Mouse (Mus musculus) ES-Bruce4 (cell line): ENCODE data around the gene Tmem100. TPM values are rescaled to one million over a fixed set of nuclear protein-coding genes. Genes with fewer than 3 reads are reported as not detected.

ENCODE experiments used
- H3K27ac ChIP-seq: 2 replicates; pipeline ENCODE4 v1.5.1; 2012; ENCODE audit warnings: low read length, inconsistent platforms; ENCODE audit not compliant: insufficient read depth
- H3K27me3 ChIP-seq: 2 replicates; pipeline ENCODE4 v1.6.1; 2012; ENCODE audit warnings: mild to moderate bottlenecking, low read length, inconsistent platforms; ENCODE audit not compliant: control insufficient read depth, poor library complexity, insufficient read depth, severe bottlenecking
- H3K36me3 ChIP-seq: 2 replicates; pipeline ENCODE4 v1.6.1; 2012; ENCODE audit warnings: inconsistent platforms, mild to moderate bottlenecking, low read length, moderate library complexity; ENCODE audit not compliant: control insufficient read depth, poor library complexity, insufficient read depth, severe bottlenecking
- H3K4me1 ChIP-seq: one replicate; pipeline ENCODE4 v1.8.1; 2011; ENCODE audit warnings: low read length; ENCODE audit not compliant: control insufficient read depth, insufficient read depth
- H3K4me3 ChIP-seq: 2 replicates; pipeline ENCODE4 v1.5.1; 2011; ENCODE audit warnings: low read depth, mild to moderate bottlenecking, low read length
- H3K9ac ChIP-seq: 2 replicates; pipeline ENCODE4 v1.6.1; 2012; ENCODE audit warnings: low read depth, mild to moderate bottlenecking, inconsistent platforms; ENCODE audit not compliant: poor library complexity, severe bottlenecking
- H3K9me3 ChIP-seq: replicated peaks from 2 replicates; pipeline ENCODE4 v1.6.1; 2012; ENCODE audit warnings: mild to moderate bottlenecking, low read length, inconsistent platforms; ENCODE audit not compliant: control insufficient read depth, poor library complexity, insufficient read depth, severe bottlenecking
- CTCF ChIP-seq: IDR thresholded peaks from one replicate; pipeline ENCODE4 v1.8.1; 2011; ENCODE audit warnings: low read depth, low read length
- EP300 ChIP-seq: IDR thresholded peaks from 2 replicates; pipeline ENCODE4 v1.6.1; 2011; ENCODE audit warnings: low read depth, low read length; ENCODE audit not compliant: insufficient read depth
- POLR2A ChIP-seq: IDR thresholded peaks from one replicate; pipeline ENCODE4 v1.8.1; 2011; ENCODE audit warnings: low read length; ENCODE audit not compliant: insufficient read depth
- polyA plus RNA-seq: library from polyadenylated mRNA; stranded (reverse); fragments of >200 nt; gene quantifications from 2 replicates; pipeline ENCODE4 v1.2.4, GENCODE M21; 2011; ENCODE audit warnings: low read depth; ENCODE audit not compliant: missing spikeins, insufficient read depth, insufficient read length

Gene Tmem100
- polyA plus RNA-seq, 1 experiment, result 0.45 TPM

- Histone ChIP-seq H3K9me3 (no peaks in the 10 kb centered on the region), H3K27me3 (no peaks in the 10 kb centered on the region), H3K4me3 (no peak overlapping the region), H3K4me1 (no peaks in the 10 kb centered on the region), H3K27ac (no peak overlapping the region), H3K36me3 (no peaks in the 10 kb centered on the region), H3K9ac (no peak overlapping the region)
- TF ChIP-seq CTCF (peak; percentile 67), EP300 (no peak)
These were observed 41.1 kb upstream of the Tmem100 start for GRCm38 (mm10) chr11:89988936-89989589.

- Histone ChIP-seq H3K9me3 (no peaks in the 10 kb centered on the region), H3K9ac (no peak overlapping the region), H3K27ac (no peak overlapping the region), H3K4me1 (no peaks in the 10 kb centered on the region), H3K27me3 (no peaks in the 10 kb centered on the region), H3K36me3 (no peaks in the 10 kb centered on the region), H3K4me3 (no peak overlapping the region)
- TF ChIP-seq CTCF (no peak), EP300 (no peak), POLR2A (no peak)
These were observed 38.5 kb upstream of the Tmem100 start for GRCm38 (mm10) chr11:89991661-89992060.

DNA sequence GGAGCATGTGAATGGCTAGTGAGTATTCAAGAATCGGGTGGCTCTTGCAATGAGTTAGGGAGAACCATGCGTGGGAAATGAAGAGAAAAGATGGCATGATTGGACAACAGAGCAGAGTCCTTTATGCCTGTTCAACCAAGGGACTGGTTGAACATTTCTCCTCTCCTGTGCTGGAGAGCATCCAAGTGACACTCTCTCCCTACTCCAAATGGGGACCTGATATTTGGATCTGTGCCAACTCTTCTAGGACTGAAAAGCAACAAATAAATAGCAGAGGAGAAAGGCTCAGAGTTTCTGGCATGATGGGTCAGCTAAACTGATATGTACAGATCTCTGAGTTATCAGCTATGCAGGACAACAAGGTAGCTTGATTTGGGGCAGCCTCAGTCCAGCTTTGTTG is 35.4 kb upstream of the Tmem100 start:
- no peaks in the 10 kb centered on the region for H3K27me3 ChIP-seq
- H3K36me3 ChIP-seq, result no peaks in the 10 kb centered on the region
- no peak overlapping the region for H3K27ac ChIP-seq
- no peak overlapping the region for H3K9ac ChIP-seq
- H3K9me3 ChIP-seq, result no peaks in the 10 kb centered on the region
- TF ChIP-seq POLR2A, result no peak
- TF ChIP-seq CTCF, result no peak
- TF ChIP-seq EP300, result no peak
- H3K4me1 ChIP-seq, result no peaks in the 10 kb centered on the region
- H3K4me3 ChIP-seq, result no peak overlapping the region

GRCm38 (mm10) chr11:89995596-89995995 is 34.6 kb upstream of the Tmem100 start:
- no peak overlapping the region for H3K4me3 ChIP-seq
- no peak overlapping the region for H3K27ac ChIP-seq
- H3K9me3 ChIP-seq, result no peaks in the 10 kb centered on the region
- no peaks in the 10 kb centered on the region for H3K4me1 ChIP-seq
- H3K27me3 ChIP-seq, result no peaks in the 10 kb centered on the region
- H3K36me3 ChIP-seq, result no peaks in the 10 kb centered on the region
- no peak for TF ChIP-seq EP300
- TF ChIP-seq CTCF, result no peak
- no peak overlapping the region for H3K9ac ChIP-seq

GRCm38 (mm10) chr11:89996406-89996805 is 33.7 kb upstream of the Tmem100 start:
- no peak overlapping the region for H3K4me3 ChIP-seq
- no peak overlapping the region for H3K27ac ChIP-seq
- H3K27me3 ChIP-seq, result no peaks in the 10 kb centered on the region
- no peaks in the 10 kb centered on the region for H3K4me1 ChIP-seq
- H3K36me3 ChIP-seq, result no peaks in the 10 kb centered on the region
- H3K9me3 ChIP-seq, result no peaks in the 10 kb centered on the region
- TF ChIP-seq POLR2A (no peak), EP300 (no peak), CTCF (no peak)
- no peak overlapping the region for H3K9ac ChIP-seq

GRCm38 (mm10) chr11:89996856-89997255 is 33.3 kb upstream of the Tmem100 start:
- H3K4me1 ChIP-seq, result no peaks in the 10 kb centered on the region
- no peaks in the 10 kb centered on the region for H3K9me3 ChIP-seq
- no peaks in the 10 kb centered on the region for H3K27me3 ChIP-seq
- H3K4me3 ChIP-seq, result no peak overlapping the region
- H3K36me3 ChIP-seq, result no peaks in the 10 kb centered on the region
- H3K27ac ChIP-seq, result no peak overlapping the region
- TF ChIP-seq EP300, result no peak
- no peak for TF ChIP-seq POLR2A
- TF ChIP-seq CTCF, result no peak
- no peak overlapping the region for H3K9ac ChIP-seq
